Mouse (Mus musculus) kidney, postnatal 0 days (tissue): ENCODE data around the gene Ube2o. TPM values are rescaled to one million over a fixed set of nuclear protein-coding genes. Genes with fewer than 3 reads are reported as not detected.

Source experiments
- ATAC-seq: fragments of 200-750 bp; cut with Nextera tagmentation; replicated peaks from 2 replicates; pipeline ENCODE4 v1.8.0; 2017; ENCODE audit warnings: low read depth, moderate number of reproducible peaks, moderate TSS enrichment, moderate library complexity; ENCODE audit not compliant: low FRiP score
- DNase-seq: peaks from one replicate; pipeline ENCODE4 v3.0.0-alpha.2; 2016; ENCODE audit warnings: low spot score
- H3K27ac ChIP-seq: fragments of 300-500 bp; sonication (generic); 2 replicates; pipeline ENCODE4 v1.5.1; 2014; ENCODE audit warnings: mild to moderate bottlenecking
- H3K27me3 ChIP-seq: fragments of 300-500 bp; sonication (generic); 2 replicates; pipeline ENCODE4 v1.6.1; 2014; ENCODE audit warnings: low read length, mixed read lengths; ENCODE audit not compliant: insufficient read depth
- H3K36me3 ChIP-seq: fragments of 300-500 bp; sonication (generic); 2 replicates; pipeline ENCODE4 v1.6.1; 2014; ENCODE audit warnings: low read length, mixed read lengths; ENCODE audit not compliant: insufficient read depth
- H3K4me1 ChIP-seq: fragments of 300-500 bp; sonication (generic); replicated peaks from 2 replicates; pipeline ENCODE4 v1.6.1; 2014; ENCODE audit warnings: antibody characterized with exemption, low read length, mixed read lengths; ENCODE audit not compliant: insufficient read depth
- H3K4me2 ChIP-seq: fragments of 300-500 bp; sonication (generic); 2 replicates; pipeline ENCODE4 v1.6.1; 2014; ENCODE audit warnings: mild to moderate bottlenecking, low read length, moderate library complexity, mixed read lengths
- H3K4me3 ChIP-seq: fragments of 300-500 bp; sonication (generic); replicated peaks from 2 replicates; pipeline ENCODE4 v1.5.1; 2014; ENCODE audit warnings: low read depth, low read length
- H3K9ac ChIP-seq: fragments of 300-500 bp; sonication (generic); 2 replicates; pipeline ENCODE4 v1.6.1; 2014; ENCODE audit warnings: low read depth, low read length
- H3K9me3 ChIP-seq: fragments of 300-500 bp; sonication (generic); replicated peaks from 2 replicates; pipeline ENCODE4 v1.6.1; 2016; ENCODE audit warnings: low read length, inconsistent platforms, mixed read lengths
- CTCF ChIP-seq: IDR thresholded peaks from 2 replicates; pipeline ENCODE4 v1.5.1; 2016; ENCODE audit warnings: antibody characterized with exemption, low read depth, mild to moderate bottlenecking, moderate library complexity
- WGBS: fragments of 180-500 bp; shearing (Covaris S2); extraction: QIAGEN DNeasy Blood & Tissue Kit; methylation state at CpG from one replicate; pipeline ENCODE4 v1.1.7; 2014; 5-methylcytosine and 5-hydroxymethylcytosine counted together
- polyA plus RNA-seq: library from polyadenylated mRNA; unstranded; fragments of >200 nt; fragmentation: Nextera tagmentation; extraction: Ambion mirVana; gene quantifications from 2 replicates; pipeline ENCODE4 v1.2.1, GENCODE M21; 2015

Gene Ube2o
- polyA plus RNA-seq, 1 experiment from 2014 or later = 8.9 TPM

GRCm38 (mm10) chr11:116538142-116538735, 43.0 kb downstream of the Ube2o start:
- TF ChIP-seq CTCF = no peak
- H3K9ac ChIP-seq = no peak overlapping the region
- peaks cover 37% of the 10 kb centered on the region for H3K36me3 ChIP-seq
- H3K27ac ChIP-seq = no peak overlapping the region
- peaks cover 7% of the 10 kb centered on the region; the same call in 1 of the 2 replicates for H3K4me1 ChIP-seq
- no peak overlapping the region for H3K4me2 ChIP-seq
- no peak for DNase-seq
- 86% methylated on average over 12 of the region's 12 CpGs for WGBS
- no peak overlapping the region for H3K4me3 ChIP-seq
- H3K27me3 ChIP-seq = no peaks in the 10 kb centered on the region
- no peak for ATAC-seq
- no peaks in the 10 kb centered on the region for H3K9me3 ChIP-seq

GRCm38 (mm10) chr11:116537388-116537787, 43.9 kb downstream of the Ube2o start:
- no peak for ATAC-seq
- 67% methylated on average over 5 of the region's 5 CpGs for WGBS
- Histone ChIP-seq H3K4me1 (peaks cover 14% of the 10 kb centered on the region), H3K4me3 (no peak overlapping the region), H3K36me3 (peaks cover 28% of the 10 kb centered on the region), H3K27me3 (no peaks in the 10 kb centered on the region), H3K27ac (no peak overlapping the region), H3K9me3 (no peaks in the 10 kb centered on the region), H3K9ac (no peak overlapping the region), H3K4me2 (no peak overlapping the region)
- no peak for TF ChIP-seq CTCF
- no peak for DNase-seq

GRCm38 (mm10) chr11:116536685-116537084, 44.6 kb downstream of the Ube2o start:
- H3K4me1 ChIP-seq = peaks cover 21% of the 10 kb centered on the region
- DNase-seq = no peak
- H3K9ac ChIP-seq = no peak overlapping the region
- no peak overlapping the region for H3K27ac ChIP-seq
- H3K9me3 ChIP-seq = no peaks in the 10 kb centered on the region
- no peaks in the 10 kb centered on the region for H3K27me3 ChIP-seq
- peaks cover 21% of the 10 kb centered on the region for H3K36me3 ChIP-seq
- TF ChIP-seq CTCF = no peak
- no peak for ATAC-seq
- no peak overlapping the region for H3K4me3 ChIP-seq
- H3K4me2 ChIP-seq = no peak overlapping the region
- 86% methylated on average over 7 of the region's 7 CpGs for WGBS

GRCm38 (mm10) chr11:116534154-116534865, 46.9 kb downstream of the Ube2o start:
- 18% methylated on average over 20 of the region's 20 CpGs for WGBS
- TF ChIP-seq CTCF = peak; percentile 88
- H3K36me3 ChIP-seq = no peaks in the 10 kb centered on the region
- ATAC-seq = peak; percentile 41; the same call in 1 of the 2 replicates
- no peaks in the 10 kb centered on the region for H3K9me3 ChIP-seq
- H3K4me2 ChIP-seq = peak overlapping the region; percentile 98
- H3K4me3 ChIP-seq = peak overlapping the region; percentile 53
- peak overlapping the region; percentile 58; the same call in 1 of the 2 replicates for H3K9ac ChIP-seq
- H3K27ac ChIP-seq = no peak overlapping the region
- DNase-seq = peak; percentile 93
- H3K4me1 ChIP-seq = peaks cover 33% of the 10 kb centered on the region
- H3K27me3 ChIP-seq = no peaks in the 10 kb centered on the region

GRCm38 (mm10) chr11:116533341-116534153, 47.7 kb downstream of the Ube2o start:
- Histone ChIP-seq H3K27ac (peak overlapping the region; percentile 0; the same call in 1 of the 2 replicates), H3K4me3 (peak overlapping the region; percentile 53), H3K36me3 (no peaks in the 10 kb centered on the region), H3K4me2 (peak overlapping the region; percentile 98), H3K9ac (peak overlapping the region; percentile 58), H3K9me3 (no peaks in the 10 kb centered on the region), H3K27me3 (no peaks in the 10 kb centered on the region), H3K4me1 (peaks cover 33% of the 10 kb centered on the region)
- DNase-seq (no peak), ATAC-seq (peak; percentile 15; the same call in 1 of the 2 replicates)
- no peak for TF ChIP-seq CTCF
- under 1% methylated on average over 61 of the region's 63 CpGs for WGBS

- TF ChIP-seq CTCF = peak; percentile 44; the same call in 1 of the 2 replicates
- Histone ChIP-seq H3K4me2 (peak overlapping the region; percentile 98), H3K4me1 (peaks cover 33% of the 10 kb centered on the region), H3K4me3 (peak overlapping the region; percentile 53), H3K36me3 (no peaks in the 10 kb centered on the region), H3K9me3 (no peaks in the 10 kb centered on the region), H3K27me3 (no peaks in the 10 kb centered on the region), H3K27ac (peak overlapping the region; percentile 6; the same call in 1 of the 2 replicates), H3K9ac (peak overlapping the region; percentile 58)
- ATAC-seq (peak; percentile 37), DNase-seq (peak; percentile 80)
- whole genome bisulfite sequencing = 0% methylated on average over 50 of the region's 50 CpGs
These were observed 48.4 kb downstream of the Ube2o start for GRCm38 (mm10) chr11:116532810-116533338.
